Mouse (Mus musculus): Measurements from ENCODE around the gene Zfp628.

Zfp628 gene

DNA sequence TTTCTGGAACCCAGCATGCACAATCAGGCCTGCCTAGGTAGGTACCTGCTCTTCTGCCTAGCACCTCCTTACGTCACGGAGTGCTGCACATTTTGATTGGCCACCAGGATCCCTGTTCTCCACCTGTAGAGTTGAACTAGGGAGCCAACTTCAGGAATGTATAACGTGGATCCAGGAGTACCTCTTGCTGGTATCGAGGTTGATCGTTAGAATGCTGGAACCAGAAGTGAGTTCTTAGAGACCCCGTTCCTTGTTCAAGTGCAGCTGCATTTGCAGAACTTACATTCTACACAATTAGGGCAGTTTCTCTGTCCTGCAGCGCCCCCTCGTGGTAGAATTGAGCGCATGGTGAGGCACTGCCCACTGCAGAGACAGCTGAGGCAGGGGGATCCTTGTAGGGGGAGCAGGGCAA, 25.1 kb downstream of the Zfp628 start:
- DNase-seq (ENCODE audit: low spot score): peak; percentile 90

DNA sequence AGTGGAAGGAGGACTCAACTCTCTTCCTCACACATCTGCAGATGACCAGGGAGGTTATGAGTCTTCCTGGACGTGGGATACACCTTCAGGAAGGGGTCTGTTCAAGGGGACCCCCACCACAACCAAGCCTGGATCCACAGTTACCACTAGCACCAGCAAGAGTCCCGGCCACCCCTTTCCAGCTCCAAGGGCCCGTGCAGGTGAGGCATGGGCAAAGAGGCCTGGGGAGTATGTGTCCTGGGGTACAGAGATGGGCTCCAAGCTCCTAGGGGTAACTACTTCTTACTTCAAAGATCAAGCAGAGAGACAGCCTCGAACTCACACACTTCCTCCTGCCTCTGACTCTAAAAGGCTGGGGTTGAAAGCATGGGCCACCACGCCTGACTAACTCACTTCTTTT, 27.7 kb downstream of the Zfp628 start:
- no peak for DNase-seq (ENCODE audit: low spot score)

DNA sequence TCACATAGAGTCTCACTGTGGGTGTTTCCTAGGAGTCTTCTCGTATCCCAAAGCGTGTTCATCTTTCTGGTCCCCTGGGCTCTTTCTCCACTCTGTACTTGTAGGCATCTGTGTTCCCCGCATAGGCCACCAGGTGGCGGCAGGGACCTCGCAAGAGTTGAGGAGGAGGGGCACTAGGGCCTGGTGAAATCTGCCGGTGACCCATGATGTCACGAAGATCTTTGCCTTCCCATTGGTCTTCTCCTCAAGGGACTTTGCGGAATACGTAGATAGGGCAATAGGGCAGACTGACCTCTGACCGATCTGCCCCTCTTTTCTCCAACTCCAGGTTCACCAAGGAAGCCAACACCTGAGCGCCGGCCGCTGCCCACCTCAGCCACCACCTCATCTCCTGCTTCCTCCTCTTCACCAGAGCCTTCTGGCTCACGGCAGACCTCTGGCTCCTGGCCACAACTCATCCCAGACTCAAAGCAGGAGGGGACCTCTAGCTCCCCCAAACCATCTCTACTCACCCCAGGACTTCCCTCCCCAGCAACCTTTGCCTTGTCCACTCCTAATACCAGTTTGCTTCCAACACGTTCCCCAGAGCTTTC, 28.3 kb downstream of the Zfp628 start:
- peak; percentile 94 for DNase-seq (ENCODE audit: low spot score)

DNA sequence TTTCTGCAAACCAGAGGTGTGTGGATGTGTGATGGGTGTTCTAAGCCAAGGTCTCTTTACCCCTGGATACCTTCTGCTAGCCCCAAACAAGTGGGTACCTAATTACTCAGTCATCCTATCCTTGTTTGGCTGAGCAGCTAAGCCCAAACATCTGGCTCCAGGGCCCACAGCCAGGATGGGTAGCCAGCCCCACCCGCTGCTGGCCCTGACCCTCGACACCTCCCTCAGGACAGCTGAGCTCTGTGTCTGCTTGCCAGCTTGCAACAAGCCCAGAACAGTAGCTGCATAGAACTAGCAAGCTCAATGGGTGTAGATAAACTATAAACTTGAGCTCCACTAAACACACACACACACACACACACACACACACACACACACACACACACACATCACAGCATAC, 32.8 kb downstream of the Zfp628 start:
- no peak for DNase-seq (ENCODE audit: low spot score)

DNA sequence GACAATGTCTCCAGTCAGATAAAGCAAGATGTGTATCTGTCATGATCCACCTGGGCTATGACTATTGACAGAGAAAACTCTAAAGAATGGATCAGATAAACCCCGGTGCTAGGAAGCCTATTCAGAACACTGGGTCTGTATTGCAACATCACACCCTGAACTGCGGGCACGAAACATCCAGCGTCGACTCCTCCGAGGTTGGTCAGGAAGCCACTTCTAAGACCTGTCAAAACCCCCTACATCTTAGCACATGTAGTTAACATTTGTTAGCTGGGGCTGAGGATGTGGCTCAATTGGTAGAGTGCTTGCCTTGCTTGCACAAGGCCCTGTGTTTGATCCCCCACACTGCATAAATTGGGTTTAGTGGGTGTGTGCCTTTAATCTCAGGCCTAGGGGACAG, 33.4 kb downstream of the Zfp628 start:
- DNase-seq (ENCODE audit: low spot score): no peak

DNA sequence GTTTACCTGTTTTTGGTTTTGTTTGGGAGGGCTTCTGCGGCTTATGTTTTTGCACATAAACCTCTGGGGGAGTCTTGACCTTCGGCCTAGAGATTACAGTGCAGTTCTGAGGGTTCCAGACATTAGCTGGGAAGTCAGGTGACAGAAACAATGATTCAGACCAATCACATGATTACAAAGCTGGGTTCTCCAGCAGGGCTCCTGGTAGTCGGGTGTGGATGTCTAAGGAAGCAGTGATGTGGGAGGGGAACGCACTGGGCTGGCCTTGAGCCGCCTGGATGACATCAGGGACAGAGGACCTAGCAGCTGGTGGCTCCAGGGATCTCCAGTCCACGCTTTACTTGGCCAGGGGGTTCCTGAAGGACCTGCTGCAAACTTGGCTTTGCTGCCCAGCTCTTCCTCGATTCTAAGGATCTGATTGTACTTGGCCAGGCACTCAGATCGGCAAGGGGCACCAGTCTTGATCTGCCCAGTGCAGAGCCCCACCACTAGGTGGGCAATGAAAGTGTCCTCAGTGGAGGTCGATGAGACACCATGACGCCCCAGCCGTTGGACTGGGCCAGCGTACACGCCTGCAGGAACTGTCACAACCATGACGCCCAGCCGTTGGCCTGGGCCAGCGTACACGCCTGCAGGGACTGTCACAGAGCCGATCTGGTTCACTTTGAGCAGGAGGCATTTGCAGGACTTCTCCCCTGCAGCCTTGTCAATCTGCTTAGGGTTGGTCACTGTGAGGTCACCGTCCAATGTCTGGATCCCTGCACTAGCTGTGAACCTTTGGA, 35.7 kb downstream of the Zfp628 start:
- no peak for DNase-seq (ENCODE audit: low spot score)

DNA sequence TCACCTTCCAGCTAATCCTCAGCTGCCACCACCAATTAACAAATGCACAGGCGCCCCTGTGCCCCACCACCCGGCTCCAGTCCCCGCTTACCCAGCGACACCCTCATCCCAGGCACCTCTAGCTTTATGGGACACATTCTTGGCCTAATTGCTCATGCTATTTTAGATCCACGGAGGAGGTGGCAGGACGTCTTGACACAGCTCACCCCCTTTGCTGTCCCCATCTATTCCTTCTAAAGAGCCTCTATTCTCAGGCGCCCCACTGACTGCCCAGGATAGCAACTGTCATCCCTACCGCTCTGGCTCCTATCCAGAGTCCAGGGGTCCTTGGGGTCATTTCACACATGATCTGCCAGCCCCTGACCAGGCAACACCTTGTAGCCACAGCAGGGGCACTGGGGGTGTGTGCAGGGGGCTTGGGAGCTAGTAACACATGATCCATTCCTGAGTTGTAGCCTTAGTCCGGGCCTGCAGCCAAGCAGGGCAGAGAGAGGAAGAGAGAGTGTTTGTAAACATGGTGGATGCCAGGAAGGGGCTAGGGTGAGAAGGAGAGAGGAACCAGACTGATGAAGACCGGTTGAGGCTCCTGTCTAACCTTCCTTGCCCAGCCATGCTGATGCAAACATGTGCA, 38.9 kb downstream of the Zfp628 start:
- DNase-seq (ENCODE audit: low spot score): no peak

DNA sequence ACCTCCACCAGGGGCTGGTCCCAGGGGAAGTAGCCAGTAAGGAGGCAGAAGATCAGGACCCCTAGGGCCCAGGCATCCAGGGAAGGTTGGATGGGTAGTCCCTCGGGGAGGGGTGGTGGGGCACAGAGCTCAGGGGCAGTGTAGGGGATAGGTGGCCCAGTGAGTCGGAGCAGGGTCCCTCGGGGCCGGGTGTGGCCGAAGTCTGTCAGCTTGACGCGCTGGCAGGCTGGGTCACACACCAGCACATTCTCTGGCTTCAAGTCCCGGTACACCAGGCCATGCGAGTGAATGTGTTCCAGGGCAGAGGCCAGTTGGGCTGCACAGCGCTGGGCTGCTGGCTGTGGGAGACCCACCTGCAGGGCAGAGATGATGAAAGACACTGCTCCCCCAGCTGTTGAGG, 42.3 kb downstream of the Zfp628 start:
- no peak for DNase-seq (ENCODE audit: low spot score)

DNA sequence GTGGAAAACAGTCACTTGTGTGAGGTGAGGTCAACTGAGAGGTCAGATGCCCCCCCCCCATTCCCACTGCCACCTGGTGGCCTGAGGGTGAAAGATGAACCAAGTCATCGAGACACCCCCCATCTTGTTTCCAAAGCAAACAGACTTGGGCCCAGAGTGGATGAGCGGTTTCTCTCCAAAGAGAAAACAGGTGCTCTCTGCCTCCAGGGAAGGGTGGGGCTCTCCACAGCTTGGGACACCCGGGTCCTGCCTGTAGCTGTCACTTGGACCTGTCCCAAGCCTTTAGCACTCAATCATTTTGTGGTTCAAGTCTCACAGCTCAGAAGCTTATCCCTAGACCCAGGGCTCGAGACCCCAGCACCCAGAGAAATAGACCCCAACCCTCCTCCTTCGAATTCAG, 48.5 kb downstream of the Zfp628 start:
- DNase-seq (ENCODE audit: low spot score): no peak

DNA sequence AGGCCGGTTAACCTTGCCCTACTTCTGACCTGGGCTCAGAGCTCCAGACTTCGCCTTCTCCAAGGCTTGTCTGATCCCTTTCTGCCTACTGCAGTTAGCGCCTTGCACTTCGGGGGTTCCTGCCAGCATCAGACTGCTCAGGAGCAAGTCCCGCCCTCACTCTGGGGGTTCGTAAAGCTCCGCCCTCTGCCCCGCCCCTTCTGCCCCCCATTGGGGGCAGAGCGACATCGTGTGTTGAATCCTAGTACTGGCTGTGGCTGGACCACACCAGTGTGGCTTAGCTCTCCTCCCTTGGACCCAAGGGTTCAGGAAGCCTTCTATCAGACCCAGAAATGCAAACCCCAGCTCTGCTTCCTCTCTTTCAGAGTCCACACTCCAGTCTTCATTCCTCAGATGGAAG, 49.3 kb downstream of the Zfp628 start, which contains the start of gene Sbk2:
Gene Sbk2 (minus strand): TSS at position 135 of the 400 bp plus-strand sequence.
- DNase-seq (ENCODE audit: low spot score): peak; percentile 69

DNA sequence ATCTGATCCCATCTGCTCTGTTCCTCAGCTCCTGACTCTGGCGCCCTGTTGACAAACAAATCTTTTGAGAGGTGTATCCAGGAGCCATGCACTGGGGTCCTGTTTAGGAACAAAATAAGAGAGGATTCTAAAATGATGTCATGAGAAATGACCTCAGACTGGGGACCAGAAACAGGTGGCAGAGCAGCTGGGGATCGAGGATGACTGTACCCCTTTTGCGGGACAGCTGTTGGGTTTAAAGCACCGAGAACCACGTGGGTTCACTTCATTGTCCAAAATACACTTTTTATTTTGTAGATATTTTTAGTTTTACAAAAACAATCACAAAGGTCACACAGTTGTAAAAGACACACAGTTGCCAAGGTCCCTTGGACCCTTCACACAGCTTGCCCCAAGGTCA, 50.0 kb downstream of the Zfp628 start:
- DNase-seq (ENCODE audit: low spot score): no peak

DNA sequence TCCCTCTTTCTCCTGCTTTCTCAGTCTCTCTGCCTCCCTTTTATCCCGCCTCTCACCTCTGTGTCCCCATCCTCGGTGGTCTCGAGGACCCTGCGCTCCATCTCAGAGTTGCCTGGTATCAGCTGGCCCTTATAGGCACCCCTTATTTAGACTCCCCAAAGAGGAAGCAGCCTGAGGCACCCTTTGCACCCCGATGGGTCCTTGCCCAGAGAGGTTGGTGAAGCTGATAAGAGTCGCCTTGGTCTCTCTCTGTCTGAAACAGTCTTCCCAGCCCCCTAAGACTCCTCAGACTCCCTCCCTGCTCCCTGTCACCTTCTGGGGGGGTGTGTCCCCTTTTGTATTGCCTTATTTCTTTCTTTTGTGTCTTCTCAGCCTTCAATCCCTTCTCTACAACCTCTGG, 56.1 kb downstream of the Zfp628 start, which contains the start of gene Sbk3:
Gene Sbk3 (minus strand): TSS at position 101 of the 400 bp plus-strand sequence.
- DNase-seq (ENCODE audit: low spot score): no peak

Measured in retina, embryonic 14.5 days (tissue).